Mouse (Mus musculus): ENCODE data around the gene Atp6v1g3. TPM values are rescaled to one million over a fixed set of nuclear protein-coding genes. Genes with fewer than 3 reads are reported as not detected.

The Atp6v1g3 gene
- polyA plus RNA-seq, 1 experiment = not detected

Other genes with a start within 250 kb of the Atp6v1g3 start
- gene Ptprc, start 98.0 kb upstream of the Atp6v1g3 start, polyA plus RNA-seq (2012; rRNA removed) = 2.0 and 2.6 TPM in 2 replicates